Mouse (Mus musculus) G1E-ER4 (cell line): ENCODE data around the gene Fgf18. TPM values are rescaled to one million over a fixed set of nuclear protein-coding genes. Genes with fewer than 3 reads are reported as not detected.

Source experiments
- GATA1 ChIP-seq: IDR thresholded peaks from one replicate; pipeline ENCODE4 v1.8.0; 2012; ENCODE audit warnings: low read length, inconsistent platforms
- polyA plus RNA-seq: library from polyadenylated mRNA; stranded (reverse); fragments of >175 nt; gene quantifications from 2 replicates; pipeline ENCODE4 v1.2.3, GENCODE M21; 2012

Gene Fgf18
- polyA plus RNA-seq, 1 experiment, result not detected

GRCm38 (mm10) chr11:33071358-33071922 is 75.8 kb downstream of the Fgf18 start:
- TF ChIP-seq GATA1, result no peak

GRCm38 (mm10) chr11:33070520-33070919 is 76.7 kb downstream of the Fgf18 start:
- TF ChIP-seq GATA1, result no peak

Other genes with a start within 250 kb of the Fgf18 start
- 143 and 222 TPM in 2 replicates for gene Npm1, start 15.8 kb upstream of the Fgf18 start, polyA plus RNA-seq
- gene Tlx3, start 56.2 kb upstream of the Fgf18 start, polyA plus RNA-seq, result 0.04 and 0.09 TPM in 2 replicates
- not detected in 2 replicates for gene Gm12117, start 129.3 kb upstream of the Fgf18 start, polyA plus RNA-seq